Mouse (Mus musculus) telencephalon, adult 2 months (tissue): Measurements from ENCODE around the gene Pax4.
A peak's percentile ranks its signal among the peaks of the same experiment; 100 is the strongest.

Experiments
- DNase-seq: peaks from one replicate; pipeline ENCODE4 v3.0.0-alpha.2; 2011; ENCODE audit warnings: low read depth, low spot score

Pax4 gene

GRCm38 (mm10) chr6:28450481-28450880 is 1.3 kb upstream of the Pax4 start:
- no peak for DNase-seq

- DNase-seq, result no peak
Measured at GRCm38 (mm10) chr6:28447937-28448336, 1.2 kb downstream of the Pax4 start.

- no peak for DNase-seq
Measured at GRCm38 (mm10) chr6:28431538-28431855, 17.7 kb downstream of the Pax4 start.

GRCm38 (mm10) chr6:28430795-28431537 is 18.2 kb downstream of the Pax4 start:
- DNase-seq, result no peak

GRCm38 (mm10) chr6:28429870-28430269 is 19.3 kb downstream of the Pax4 start:
- DNase-seq, result no peak

GRCm38 (mm10) chr6:28428290-28428689 is 20.9 kb downstream of the Pax4 start, which contains the start of gene Gcc1:
Gene Gcc1, minus strand, starts transcription at chr6:28428390.
- no peak for DNase-seq

- DNase-seq, result no peak
Measured at GRCm38 (mm10) chr6:28427096-28427839, 21.9 kb downstream of the Pax4 start, which contains the start of gene Fscn3. Gene Fscn3, plus strand, starts transcription at chr6:28427789.

- no peak for DNase-seq
Measured at GRCm38 (mm10) chr6:28425019-28425418, 24.1 kb downstream of the Pax4 start.

GRCm38 (mm10) chr6:28423767-28424695 is 25.1 kb downstream of the Pax4 start:
- DNase-seq, result peak; percentile 48

- peak; percentile 33 for DNase-seq
Measured at GRCm38 (mm10) chr6:28423313-28423712, 25.8 kb downstream of the Pax4 start, which contains the start of gene Arf5. Gene Arf5, plus strand, starts transcription at chr6:28423560.

GRCm38 (mm10) chr6:28422651-28423290 is 26.4 kb downstream of the Pax4 start:
- no peak for DNase-seq

GRCm38 (mm10) chr6:28421469-28422000 is 27.6 kb downstream of the Pax4 start:
- DNase-seq, result peak; percentile 89

- no peak for DNase-seq
Measured at GRCm38 (mm10) chr6:28420865-28421264, 28.3 kb downstream of the Pax4 start.

GRCm38 (mm10) chr6:28420361-28420760 is 28.8 kb downstream of the Pax4 start:
- no peak for DNase-seq

GRCm38 (mm10) chr6:28419673-28420072 is 29.5 kb downstream of the Pax4 start:
- no peak for DNase-seq

- DNase-seq, result no peak
Measured at GRCm38 (mm10) chr6:28418449-28418848, 30.7 kb downstream of the Pax4 start.

- DNase-seq, result no peak
Measured at GRCm38 (mm10) chr6:28416981-28417380, 32.2 kb downstream of the Pax4 start.

- DNase-seq, result no peak
Measured at GRCm38 (mm10) chr6:28411236-28411635, 37.9 kb downstream of the Pax4 start.

GRCm38 (mm10) chr6:28410053-28410452 is 39.1 kb downstream of the Pax4 start:
- no peak for DNase-seq

- DNase-seq, result no peak
Measured at GRCm38 (mm10) chr6:28399791-28400190, 49.4 kb downstream of the Pax4 start.

GRCm38 (mm10) chr6:28398726-28399125 is 50.4 kb downstream of the Pax4 start:
- no peak for DNase-seq
